Mouse (Mus musculus): ENCODE results near the gene Olfr728. TPM values are rescaled to one million over a fixed set of nuclear protein-coding genes. Genes with fewer than 3 reads are reported as not detected.

Gene Olfr728
- polyA plus RNA-seq (2015; fragmentation: Nextera tagmentation; extraction: Ambion mirVana) = not detected in 2 replicates

GRCm38 (mm10) chr14:50142580-50142979, at the start of gene Olfr728:
Gene Olfr728 (minus strand): TSS chr14:50142680.
- no peak within 1 kb of the TSS for H3K9ac ChIP-seq
- no peaks in the 10 kb centered on the region for H3K4me1 ChIP-seq
- no peaks in the 10 kb centered on the region for H3K9me3 ChIP-seq
- 85% methylated on average over 5 of the region's 5 CpGs for WGBS
- H3K4me3 ChIP-seq (replicated peaks) = no peak within 1 kb of the TSS
- no peak within 1 kb of the TSS for H3K4me2 ChIP-seq
- no peaks in the 10 kb centered on the region for H3K36me3 ChIP-seq
- no peak within 1 kb of the TSS for H3K27ac ChIP-seq
- ATAC-seq (ENCODE audit: insufficient read depth, low FRiP score, low read depth) = no peak
- H3K27me3 ChIP-seq (replicated peaks) = no peaks in the 10 kb centered on the region

- H3K36me3 ChIP-seq = no peaks in the 10 kb centered on the region
- H3K4me1 ChIP-seq = no peaks in the 10 kb centered on the region
- H3K27ac ChIP-seq = no peak within 1 kb of the TSS
- H3K4me3 ChIP-seq (replicated peaks) = no peak within 1 kb of the TSS
- no peak within 1 kb of the TSS for H3K9ac ChIP-seq
- ATAC-seq (ENCODE audit: insufficient read depth, low FRiP score, low read depth) = no peak
- H3K9me3 ChIP-seq = no peaks in the 10 kb centered on the region
- 34% methylated on average over 1 of the region's 1 CpGs for WGBS
- no peak within 1 kb of the TSS for H3K4me2 ChIP-seq
- H3K27me3 ChIP-seq (replicated peaks) = no peaks in the 10 kb centered on the region
These were observed 45.6 kb upstream of the Olfr728 start, which contains the start of gene Olfr730 for GRCm38 (mm10) chr14:50188098-50188497. Gene Olfr730 (minus strand): TSS chr14:50188198.

- H3K4me2 ChIP-seq = no peak within 1 kb of the TSS
- H3K9me3 ChIP-seq = no peaks in the 10 kb centered on the region
- H3K27me3 ChIP-seq (replicated peaks) = no peaks in the 10 kb centered on the region
- no peak within 1 kb of the TSS for H3K27ac ChIP-seq
- no peaks in the 10 kb centered on the region for H3K4me1 ChIP-seq
- no peak for ATAC-seq (ENCODE audit: insufficient read depth, low FRiP score, low read depth)
- H3K4me3 ChIP-seq (replicated peaks) = no peak within 1 kb of the TSS
- no peak within 1 kb of the TSS for H3K9ac ChIP-seq
- H3K36me3 ChIP-seq = no peaks in the 10 kb centered on the region
These were observed 10.3 kb upstream of the Olfr728 start, which contains the start of gene Olfr729 for GRCm38 (mm10) chr14:50152810-50153209. Gene Olfr729 (minus strand): TSS chr14:50152910.

GRCm38 (mm10) chr14:50122886-50123285, 19.6 kb downstream of the Olfr728 start, which contains the start of gene Olfr727:
Gene Olfr727 (plus strand): TSS chr14:50123186.
- H3K9ac ChIP-seq = no peak within 1 kb of the TSS
- H3K4me1 ChIP-seq = no peaks in the 10 kb centered on the region
- no peak within 1 kb of the TSS for H3K27ac ChIP-seq
- no peak within 1 kb of the TSS for H3K4me2 ChIP-seq
- WGBS = 77% methylated on average over 1 of the region's 1 CpGs
- H3K27me3 ChIP-seq (replicated peaks) = no peaks in the 10 kb centered on the region
- no peaks in the 10 kb centered on the region for H3K36me3 ChIP-seq
- no peaks in the 10 kb centered on the region for H3K9me3 ChIP-seq
- H3K4me3 ChIP-seq (replicated peaks) = no peak within 1 kb of the TSS
- ATAC-seq (ENCODE audit: insufficient read depth, low FRiP score, low read depth) = no peak

- Histone ChIP-seq H3K36me3 (no peaks in the 10 kb centered on the region), H3K4me2 (no peak within 1 kb of the TSS), H3K27me3 (replicated peaks) (no peaks in the 10 kb centered on the region), H3K9me3 (no peaks in the 10 kb centered on the region), H3K4me1 (no peaks in the 10 kb centered on the region), H3K27ac (no peak within 1 kb of the TSS), H3K4me3 (replicated peaks) (no peak within 1 kb of the TSS), H3K9ac (no peak within 1 kb of the TSS)
- ATAC-seq (ENCODE audit: insufficient read depth, low FRiP score, low read depth) = no peak
- WGBS = 63% methylated on average over 1 of the region's 1 CpGs
These were observed 51.6 kb downstream of the Olfr728 start, which contains the start of gene Olfr726 for GRCm38 (mm10) chr14:50090853-50091252. Gene Olfr726 (minus strand): TSS chr14:50090953.

Other genes with a start within 250 kb of the Olfr728 start
- not detected in 2 replicates for gene Olfr722, start 240.7 kb downstream of the Olfr728 start, polyA plus RNA-seq (2015; fragmentation: Nextera tagmentation; extraction: Ambion mirVana)
- not detected in 2 replicates for gene Olfr723, start 210.9 kb downstream of the Olfr728 start, polyA plus RNA-seq (2015; fragmentation: Nextera tagmentation; extraction: Ambion mirVana)
- not detected in 2 replicates for gene Olfr724, start 179.4 kb downstream of the Olfr728 start, polyA plus RNA-seq (2015; fragmentation: Nextera tagmentation; extraction: Ambion mirVana)
- gene Olfr725, start 102.3 kb downstream of the Olfr728 start, polyA plus RNA-seq (2015; fragmentation: Nextera tagmentation; extraction: Ambion mirVana) = not detected in 2 replicates
- gene Olfr726, start 51.7 kb downstream of the Olfr728 start, polyA plus RNA-seq (2015; fragmentation: Nextera tagmentation; extraction: Ambion mirVana) = not detected in 2 replicates
- not detected in 2 replicates for gene Olfr727, start 19.5 kb downstream of the Olfr728 start, polyA plus RNA-seq (2015; fragmentation: Nextera tagmentation; extraction: Ambion mirVana)
- gene Olfr729, start 10.2 kb upstream of the Olfr728 start, polyA plus RNA-seq (2015; fragmentation: Nextera tagmentation; extraction: Ambion mirVana) = not detected in 2 replicates
- not detected in 2 replicates for gene Olfr730, start 45.5 kb upstream of the Olfr728 start, polyA plus RNA-seq (2015; fragmentation: Nextera tagmentation; extraction: Ambion mirVana)
- gene Olfr731, start 99.2 kb upstream of the Olfr728 start, polyA plus RNA-seq (2015; fragmentation: Nextera tagmentation; extraction: Ambion mirVana) = not detected in 2 replicates
- not detected in 2 replicates for gene Olfr732, start 141.5 kb upstream of the Olfr728 start, polyA plus RNA-seq (2015; fragmentation: Nextera tagmentation; extraction: Ambion mirVana)
- gene Olfr733, start 158.8 kb upstream of the Olfr728 start, polyA plus RNA-seq (2015; fragmentation: Nextera tagmentation; extraction: Ambion mirVana) = not detected in 2 replicates
- not detected in 2 replicates for gene Olfr734, start 184.1 kb upstream of the Olfr728 start, polyA plus RNA-seq (2015; fragmentation: Nextera tagmentation; extraction: Ambion mirVana)
- not detected in 2 replicates for gene Olfr735, start 206.2 kb upstream of the Olfr728 start, polyA plus RNA-seq (2015; fragmentation: Nextera tagmentation; extraction: Ambion mirVana)
- not detected in 2 replicates for gene Tlr11, start 215.2 kb upstream of the Olfr728 start, polyA plus RNA-seq (2015; fragmentation: Nextera tagmentation; extraction: Ambion mirVana)
- gene Olfr736, start 238.5 kb upstream of the Olfr728 start, polyA plus RNA-seq (2015; fragmentation: Nextera tagmentation; extraction: Ambion mirVana) = not detected in 2 replicates